Mouse (Mus musculus) frontal cortex, postnatal 25 days (tissue): Measurements from ENCODE around the gene BC005624.
A peak's percentile ranks its signal among the peaks of the same experiment; 100 is the strongest.

Experiments
- DNase-seq, 2 experiments: peaks; one replicate each; pipeline ENCODE4 v3.0.0; 2022; ENCODE audit warnings: low spot score in 2 of 2

Gene BC005624

DNA sequence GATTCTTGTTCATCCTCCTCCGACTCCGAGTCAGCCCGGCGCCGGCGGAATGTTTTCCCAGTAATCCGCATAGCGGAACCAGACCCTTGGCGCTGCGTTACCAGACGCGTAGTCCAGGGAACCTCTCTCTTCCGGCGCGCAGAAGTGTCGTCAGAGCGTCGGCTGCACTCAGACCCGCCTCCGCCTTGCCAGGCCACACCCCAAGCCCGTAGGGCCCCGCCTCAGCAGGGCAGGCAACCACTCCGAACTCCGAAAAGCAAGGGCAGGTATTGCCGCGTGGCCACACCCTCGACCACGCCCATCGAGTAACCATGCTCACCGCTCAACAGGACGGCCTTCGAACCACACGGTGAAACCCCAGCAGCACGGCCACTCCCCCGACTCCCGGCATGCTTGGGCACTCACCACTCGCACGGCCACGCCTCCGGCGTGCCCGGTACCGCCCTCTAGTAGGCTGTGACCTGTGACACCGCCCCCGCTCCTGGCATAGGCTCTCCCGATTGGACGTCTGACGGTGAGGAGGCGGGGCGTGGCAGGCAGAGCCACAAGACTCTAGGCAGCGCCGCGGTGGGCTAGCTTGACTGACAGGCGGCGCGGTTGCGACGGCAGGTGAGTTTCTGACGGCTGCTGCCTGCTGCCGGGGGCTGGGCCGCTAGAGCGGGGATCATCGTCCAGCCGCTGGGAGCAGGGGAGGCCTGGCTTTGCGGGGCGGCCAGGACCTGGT lies at the start of gene BC005624, which contains the start of gene Usp20:
Gene BC005624 (minus strand): TSS at position 412 of the 724 bp plus-strand sequence.
Gene Usp20 (plus strand): TSS at position 490 of the 724 bp plus-strand sequence.
- DNase-seq, result peak; percentile 98

DNA sequence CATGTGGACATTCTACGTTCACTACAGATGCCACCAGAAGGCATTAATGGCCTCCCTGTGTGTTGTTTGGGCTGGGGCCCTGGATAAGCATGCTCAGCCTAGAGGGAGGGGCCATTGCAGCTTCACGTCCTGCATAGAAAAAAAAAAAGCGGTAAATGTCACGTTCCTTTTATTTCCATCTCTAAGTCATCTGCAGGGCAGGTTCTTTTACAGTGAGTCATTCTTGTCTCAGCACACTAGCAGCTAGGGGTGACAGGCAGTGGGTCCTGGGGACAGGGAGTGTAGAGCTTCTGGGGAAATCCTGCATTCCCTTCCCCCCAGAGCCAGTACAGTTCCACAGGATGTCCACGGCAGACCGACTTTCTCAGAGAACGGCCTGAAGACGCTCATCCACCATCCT lies 44.6 kb upstream of the BC005624 start:
- DNase-seq, result no peak

DNA sequence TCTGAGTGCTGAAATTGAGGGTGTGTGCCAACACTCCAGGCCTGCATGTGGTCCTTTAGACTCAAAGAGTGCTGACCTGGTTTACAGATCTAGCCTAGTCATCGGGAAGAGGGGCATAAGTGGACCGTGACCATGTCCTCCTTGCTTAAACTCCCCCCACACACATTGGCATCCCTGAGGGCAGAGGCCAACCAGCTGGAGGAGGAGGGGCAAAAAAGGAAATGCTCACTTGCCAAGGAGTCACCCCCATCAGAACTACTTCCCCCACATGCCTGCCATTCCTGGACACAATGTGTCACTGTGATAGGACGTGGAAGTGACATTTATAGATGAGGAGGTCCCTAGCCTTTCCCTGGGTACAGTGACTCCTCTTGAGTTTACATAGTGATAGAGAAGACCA lies 43.5 kb upstream of the BC005624 start:
- no peak for DNase-seq

DNA sequence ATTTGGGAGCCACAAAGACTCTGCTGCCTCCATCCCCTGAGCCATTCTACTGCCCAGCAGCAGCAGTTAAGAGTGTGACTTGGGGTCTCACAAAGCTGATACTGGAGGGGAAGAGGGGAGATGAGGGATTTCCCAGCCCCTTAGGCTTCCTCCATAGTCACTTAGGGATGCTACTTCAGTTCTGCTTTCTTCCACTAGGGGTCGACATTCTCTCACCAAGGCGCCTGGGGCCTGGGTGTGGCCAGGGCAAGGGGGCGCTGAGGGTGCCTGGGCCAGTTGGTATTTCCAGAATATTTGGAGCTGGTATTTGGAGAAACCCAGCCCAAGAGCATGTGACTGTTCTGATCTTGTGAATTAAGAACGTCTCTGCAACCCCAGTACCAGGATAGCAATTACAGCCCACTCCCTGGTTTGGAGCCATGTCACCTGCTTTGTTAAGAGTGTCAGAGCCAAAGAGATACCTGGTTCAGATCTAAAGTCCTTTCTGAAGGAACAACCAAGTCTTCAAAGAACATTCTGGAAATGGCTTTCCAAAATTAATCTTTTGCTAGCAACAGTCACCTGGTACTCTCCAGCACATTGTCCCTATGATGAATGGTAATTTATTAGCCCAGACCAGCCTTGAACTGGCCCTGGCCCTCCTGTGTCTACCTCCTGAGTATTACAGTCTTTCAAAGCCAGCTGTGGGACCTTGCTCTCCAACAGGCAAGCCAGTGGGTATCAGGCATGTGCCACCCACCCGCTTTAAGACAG lies 42.8 kb upstream of the BC005624 start:
- peak; percentile 21 to 41 for DNase-seq

- no peak for DNase-seq
Measured at GRCm38 (mm10) chr2:31023940-31024339, 41.9 kb upstream of the BC005624 start.

DNA sequence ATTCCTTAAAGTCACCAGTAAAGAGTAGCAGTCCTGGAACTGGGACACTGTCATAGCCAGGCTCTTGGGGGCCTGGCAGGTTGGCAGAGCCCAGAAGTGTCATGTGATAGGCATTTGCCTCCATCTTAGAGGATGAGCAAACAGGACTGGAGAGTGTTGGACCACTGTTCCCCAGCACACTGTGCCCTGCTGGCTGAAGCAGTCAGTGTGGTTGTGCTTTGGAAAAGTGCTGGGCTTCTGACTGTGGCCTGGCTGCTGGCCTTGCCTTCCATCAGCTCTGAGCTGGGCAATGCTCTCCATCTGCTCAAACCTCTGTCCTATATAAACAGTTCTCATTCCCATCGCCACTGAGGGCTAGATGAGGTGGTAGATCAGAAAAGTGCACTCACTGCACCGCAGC lies 38.2 kb upstream of the BC005624 start:
- DNase-seq, result no peak

- no peak for DNase-seq
Measured at GRCm38 (mm10) chr2:31019011-31019410, 37.0 kb upstream of the BC005624 start.

GRCm38 (mm10) chr2:31018519-31018918 lies 36.5 kb upstream of the BC005624 start:
- no peak for DNase-seq

DNA sequence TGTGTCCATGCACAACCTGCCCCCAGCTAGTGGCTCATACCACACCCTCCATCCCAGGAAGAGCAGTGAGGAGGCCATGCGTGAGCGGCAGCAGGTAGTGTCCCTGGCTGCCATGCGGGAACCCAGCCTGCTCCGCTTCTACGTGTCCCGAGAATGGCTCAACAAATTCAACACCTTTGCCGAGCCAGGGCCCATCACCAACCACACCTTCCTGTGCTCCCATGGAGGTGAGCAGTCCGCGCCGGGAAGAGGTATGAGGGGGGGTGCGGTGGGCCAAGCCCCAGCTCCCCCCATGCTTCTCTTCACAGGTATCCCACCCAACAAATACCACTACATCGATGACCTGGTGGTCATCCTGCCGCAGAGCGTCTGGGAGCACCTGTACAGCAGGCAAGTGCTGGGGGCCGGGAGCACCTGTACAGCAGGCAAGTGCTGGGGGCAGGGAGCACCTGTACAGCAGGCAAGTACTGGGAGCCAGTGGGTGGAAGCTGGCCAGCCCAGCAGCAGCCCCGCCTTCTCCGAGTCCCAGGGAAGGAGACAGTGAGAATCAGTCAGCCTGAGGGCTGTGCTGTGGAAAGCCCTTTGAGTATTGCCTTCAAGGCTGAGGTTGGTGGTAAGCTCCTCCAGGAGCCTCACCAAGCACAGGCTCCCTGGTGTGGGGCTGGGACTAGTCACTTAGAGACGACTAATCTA lies 35.8 kb upstream of the BC005624 start:
- no peak for DNase-seq

- DNase-seq, result no peak
Measured at GRCm38 (mm10) chr2:31013371-31014120, 31.5 kb upstream of the BC005624 start.

DNA sequence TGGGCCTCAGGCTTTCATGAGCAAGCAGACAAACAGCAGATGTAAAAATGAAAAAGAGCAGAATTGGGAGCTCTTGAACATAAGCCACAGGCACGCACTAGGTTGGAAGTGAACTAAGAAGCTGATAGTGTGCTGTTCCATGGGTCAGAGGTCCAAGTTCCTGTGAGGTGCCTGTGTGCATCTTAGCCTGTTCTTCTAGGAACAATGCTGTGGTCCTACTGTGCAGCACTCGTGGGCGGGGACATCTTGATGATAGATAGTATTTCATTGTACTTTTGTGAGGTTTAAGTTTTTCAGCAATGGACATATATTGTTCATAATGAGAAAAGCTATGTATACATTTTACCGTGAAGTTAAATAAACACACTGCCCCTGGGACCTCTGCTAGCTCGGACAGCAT lies 25.2 kb upstream of the BC005624 start:
- DNase-seq, result no peak

DNA sequence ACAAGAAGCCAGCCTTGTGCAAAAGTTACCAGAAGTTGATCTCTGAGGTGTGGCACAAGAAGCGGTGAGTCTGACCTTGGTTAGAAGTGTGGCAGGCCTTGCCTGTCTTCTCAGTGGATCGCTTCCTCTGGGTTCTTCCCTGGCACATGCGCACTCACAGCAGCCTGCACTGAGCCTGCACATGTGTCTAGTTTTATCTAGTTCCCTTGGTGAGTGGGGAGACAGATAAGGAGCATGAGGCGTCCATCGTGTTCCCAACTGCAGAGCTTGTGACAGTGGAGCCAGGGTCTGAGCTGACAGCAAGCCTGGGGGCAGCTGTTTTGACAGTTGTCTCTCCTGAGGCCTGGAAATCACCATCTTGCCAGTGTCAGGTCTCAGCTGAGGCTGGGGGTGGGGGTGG lies 24.4 kb upstream of the BC005624 start:
- DNase-seq, result no peak

DNA sequence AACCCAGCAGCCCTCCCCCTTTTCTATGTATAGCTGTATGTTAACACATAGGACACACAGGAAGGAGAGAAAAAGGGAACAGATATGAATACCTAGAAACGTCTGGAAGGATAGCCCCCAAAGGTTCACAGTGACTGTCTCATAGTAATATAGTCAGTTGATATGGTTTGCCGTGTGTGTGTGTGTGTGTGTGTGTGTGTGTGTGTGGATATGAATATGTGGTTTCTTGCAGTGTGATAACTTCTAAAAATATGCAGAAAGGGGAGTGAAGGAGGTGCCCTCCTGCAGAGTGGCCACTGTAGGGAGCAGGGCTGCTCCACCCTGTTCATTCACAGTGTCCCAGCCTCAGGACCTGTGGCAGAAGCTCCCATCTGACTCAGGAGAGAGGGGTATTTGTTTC lies 23.5 kb upstream of the BC005624 start:
- no peak for DNase-seq

- no peak for DNase-seq
Measured at GRCm38 (mm10) chr2:31002857-31003256, 20.9 kb upstream of the BC005624 start.

GRCm38 (mm10) chr2:30998443-30999260 lies 16.7 kb upstream of the BC005624 start:
- no peak for DNase-seq

GRCm38 (mm10) chr2:30995432-30995996 lies 13.5 kb upstream of the BC005624 start:
- no peak for DNase-seq

GRCm38 (mm10) chr2:30994853-30995252 lies 12.9 kb upstream of the BC005624 start:
- DNase-seq, result no peak

DNA sequence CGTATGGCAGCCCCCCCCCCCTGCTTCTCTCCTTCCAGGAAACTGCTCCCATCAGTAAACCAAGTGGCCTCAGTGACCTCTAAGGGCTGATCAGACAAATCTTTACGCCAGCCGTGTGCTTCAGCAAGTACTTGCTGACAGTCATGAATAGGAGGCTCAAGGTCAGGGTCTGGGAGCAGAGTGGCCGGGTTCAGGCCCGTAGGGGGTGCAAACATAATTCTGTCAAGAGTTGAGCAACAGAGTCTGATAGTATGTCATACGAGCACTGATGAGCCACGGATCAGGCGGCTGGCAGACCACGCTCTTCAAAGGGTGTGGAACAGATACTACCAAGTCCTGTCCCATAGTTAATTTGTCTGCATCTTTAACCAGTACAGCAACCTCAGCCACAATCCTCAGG lies 8.2 kb upstream of the BC005624 start:
- DNase-seq, result no peak

- no peak for DNase-seq
Measured at GRCm38 (mm10) chr2:30985111-30986020, 3.4 kb upstream of the BC005624 start.

DNA sequence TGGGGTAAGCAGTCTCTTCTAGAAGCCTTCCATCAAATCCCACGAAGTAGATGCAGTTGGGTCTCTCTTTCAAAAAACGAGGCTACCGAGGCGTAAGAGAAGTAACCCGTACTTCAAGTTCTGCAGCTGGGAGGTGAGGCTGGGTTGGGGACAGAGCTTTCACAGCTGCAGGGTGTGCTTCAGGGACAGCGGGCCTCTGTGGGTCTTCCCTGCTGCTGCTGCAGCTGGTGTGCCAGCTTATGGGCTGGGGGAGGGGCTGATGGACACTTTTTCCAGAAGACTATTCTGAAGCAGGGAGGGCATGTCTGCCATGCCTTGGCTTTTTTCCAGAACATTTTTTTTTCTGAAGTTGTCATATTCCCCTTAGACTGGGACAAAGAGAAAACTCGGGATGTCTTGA lies 1.0 kb upstream of the BC005624 start:
- no peak for DNase-seq
